Mouse (Mus musculus): Measurements from ENCODE around the gene Itga11. TPM values are rescaled to one million over a fixed set of nuclear protein-coding genes. Genes with fewer than 3 reads are reported as not detected.
"Not testable (repeated sequence)": the region's sequence is repeated elsewhere in the genome, so short reads cannot be mapped to it uniquely, and the experiment has no call there.

Itga11 gene
- polyA plus RNA-seq, 1 experiment from 2014 or later = 3.6 TPM

- no peaks in the 10 kb centered on the region for H3K36me3 ChIP-seq (replicated peaks)
- H3K9me3 ChIP-seq = no peaks in the 10 kb centered on the region
- H3K27me3 ChIP-seq = no peaks in the 10 kb centered on the region
- peak overlapping the region; percentile 94 for H3K9ac ChIP-seq
- H3K4me2 ChIP-seq = peak overlapping the region; percentile 96
- WGBS = 7% methylated on average over 14 of the region's 14 CpGs
- ATAC-seq (ENCODE audit: low FRiP score) = peak; percentile 39; the same call in 1 of the 2 replicates
- H3K4me1 ChIP-seq = peaks cover 34% of the 10 kb centered on the region
- H3K4me3 ChIP-seq (replicated peaks) = peak overlapping the region; percentile 99
- peak overlapping the region; percentile 96 for H3K27ac ChIP-seq
Measured at GRCm38 (mm10) chr9:62812216-62813049, 134.8 kb downstream of the Itga11 start.

- Histone ChIP-seq H3K36me3 (replicated peaks) (no peaks in the 10 kb centered on the region), H3K9me3 (no peaks in the 10 kb centered on the region), H3K4me2 (no peak overlapping the region), H3K27me3 (no peaks in the 10 kb centered on the region), H3K4me1 (peaks cover 16% of the 10 kb centered on the region), H3K9ac (no peak overlapping the region), H3K27ac (no peak overlapping the region), H3K4me3 (replicated peaks) (no peak overlapping the region)
- WGBS = 78% methylated on average over 2 of the region's 2 CpGs
- no peak for ATAC-seq (ENCODE audit: low FRiP score)
Measured at GRCm38 (mm10) chr9:62814751-62815150, 137.1 kb downstream of the Itga11 start.

GRCm38 (mm10) chr9:62816323-62817098, 138.9 kb downstream of the Itga11 start:
- 83% methylated on average over 9 of the region's 9 CpGs for WGBS
- ATAC-seq (ENCODE audit: low FRiP score) = no peak
- Histone ChIP-seq H3K27ac (0 out of 2 replicates have a peak overlapping the region, but pooled peaks have one; percentile 31), H3K9me3 (no peaks in the 10 kb centered on the region), H3K4me2 (no peak overlapping the region), H3K4me3 (replicated peaks) (no peak overlapping the region), H3K4me1 (peaks cover 10% of the 10 kb centered on the region), H3K9ac (no peak overlapping the region), H3K27me3 (no peaks in the 10 kb centered on the region), H3K36me3 (replicated peaks) (no peaks in the 10 kb centered on the region)

GRCm38 (mm10) chr9:62817099-62817571, 139.5 kb downstream of the Itga11 start:
- H3K4me1 ChIP-seq = peaks cover 8% of the 10 kb centered on the region
- H3K27ac ChIP-seq = peak overlapping the region; percentile 43; the same call in 1 of the 2 replicates
- no peaks in the 10 kb centered on the region for H3K27me3 ChIP-seq
- H3K9ac ChIP-seq = 0 out of 2 replicates have a peak overlapping the region, but pooled peaks have one; percentile 22
- no peak overlapping the region for H3K4me2 ChIP-seq
- no peak overlapping the region for H3K4me3 ChIP-seq (replicated peaks)
- no peaks in the 10 kb centered on the region for H3K36me3 ChIP-seq (replicated peaks)
- no peaks in the 10 kb centered on the region for H3K9me3 ChIP-seq
- WGBS = 65% methylated on average over 12 of the region's 12 CpGs
- 0 out of 2 replicates have a peak, but pooled peaks have one; percentile 23 for ATAC-seq (ENCODE audit: low FRiP score)

GRCm38 (mm10) chr9:62817828-62818614, 140.4 kb downstream of the Itga11 start:
- Histone ChIP-seq H3K9me3 (no peaks in the 10 kb centered on the region), H3K4me3 (replicated peaks) (no peak overlapping the region), H3K36me3 (replicated peaks) (no peaks in the 10 kb centered on the region), H3K27ac (peak overlapping the region; percentile 43; the same call in 1 of the 2 replicates), H3K4me2 (no peak overlapping the region), H3K4me1 (no peaks in the 10 kb centered on the region), H3K9ac (no peak overlapping the region), H3K27me3 (no peaks in the 10 kb centered on the region)
- 90% methylated on average over 4 of the region's 4 CpGs for WGBS
- no peak for ATAC-seq (ENCODE audit: low FRiP score)

- WGBS = 72% methylated on average over 3 of the region's 3 CpGs
Measured at GRCm38 (mm10) chr9:62819494-62819893, 141.9 kb downstream of the Itga11 start.

GRCm38 (mm10) chr9:62819910-62820309, 142.3 kb downstream of the Itga11 start:
- H3K9ac ChIP-seq; H3K4me3 ChIP-seq (replicated peaks); H3K9me3 ChIP-seq; H3K27me3 ChIP-seq; ATAC-seq (ENCODE audit: low FRiP score); H3K27ac ChIP-seq; H3K36me3 ChIP-seq (replicated peaks); H3K4me1 ChIP-seq; H3K4me2 ChIP-seq: not testable (repeated sequence)
- WGBS = 88% methylated on average over 6 of the region's 6 CpGs

More at GRCm38 (mm10) chr9:62819494-62819893, 141.9 kb downstream of the Itga11 start:
- H3K36me3 ChIP-seq (replicated peaks) = no peaks in the 10 kb centered on the region
- no peak overlapping the region for H3K9ac ChIP-seq
- H3K27ac ChIP-seq = no peak overlapping the region
- no peak for ATAC-seq (ENCODE audit: low FRiP score)
- H3K9me3 ChIP-seq = no peaks in the 10 kb centered on the region
- H3K4me2 ChIP-seq = no peak overlapping the region
- H3K27me3 ChIP-seq = no peaks in the 10 kb centered on the region
- no peak overlapping the region for H3K4me3 ChIP-seq (replicated peaks)
- H3K4me1 ChIP-seq = no peaks in the 10 kb centered on the region

GRCm38 (mm10) chr9:62820829-62821228, 143.2 kb downstream of the Itga11 start:
- ATAC-seq (ENCODE audit: low FRiP score) = no peak
- Histone ChIP-seq H3K9ac (no peak overlapping the region), H3K4me2 (no peak overlapping the region), H3K4me3 (replicated peaks) (no peak overlapping the region), H3K9me3 (no peaks in the 10 kb centered on the region), H3K4me1 (peaks cover 9% of the 10 kb centered on the region), H3K36me3 (replicated peaks) (no peaks in the 10 kb centered on the region), H3K27ac (no peak overlapping the region), H3K27me3 (no peaks in the 10 kb centered on the region)
- 84% methylated on average over 6 of the region's 6 CpGs for WGBS

GRCm38 (mm10) chr9:62821811-62822210, 144.2 kb downstream of the Itga11 start:
- H3K9me3 ChIP-seq = no peaks in the 10 kb centered on the region
- no peak for ATAC-seq (ENCODE audit: low FRiP score)
- no peak overlapping the region for H3K27ac ChIP-seq
- no peak overlapping the region for H3K4me3 ChIP-seq (replicated peaks)
- no peaks in the 10 kb centered on the region for H3K27me3 ChIP-seq
- H3K4me1 ChIP-seq = peaks cover 19% of the 10 kb centered on the region
- no peak overlapping the region for H3K9ac ChIP-seq
- H3K4me2 ChIP-seq = no peak overlapping the region
- H3K36me3 ChIP-seq (replicated peaks) = no peaks in the 10 kb centered on the region
- WGBS = 86% methylated on average over 7 of the region's 7 CpGs

- 2% methylated on average over 9 of the region's 9 CpGs for WGBS
- Histone ChIP-seq H3K9me3 (no peaks in the 10 kb centered on the region), H3K36me3 (replicated peaks) (no peaks in the 10 kb centered on the region), H3K27ac (peak overlapping the region; percentile 79), H3K4me3 (replicated peaks) (no peak overlapping the region), H3K9ac (no peak overlapping the region), H3K4me1 (peaks cover 33% of the 10 kb centered on the region), H3K4me2 (peak overlapping the region; percentile 34), H3K27me3 (no peaks in the 10 kb centered on the region)
- ATAC-seq (ENCODE audit: low FRiP score) = peak; percentile 42
Measured at GRCm38 (mm10) chr9:62825791-62826393, 148.3 kb downstream of the Itga11 start.

GRCm38 (mm10) chr9:62826456-62826855, 148.8 kb downstream of the Itga11 start:
- Histone ChIP-seq H3K4me2 (peak overlapping the region; percentile 34), H3K4me3 (replicated peaks) (no peak overlapping the region), H3K36me3 (replicated peaks) (no peaks in the 10 kb centered on the region), H3K9me3 (no peaks in the 10 kb centered on the region), H3K4me1 (peaks cover 33% of the 10 kb centered on the region), H3K27me3 (no peaks in the 10 kb centered on the region), H3K27ac (peak overlapping the region; percentile 79), H3K9ac (no peak overlapping the region)
- 4% methylated on average over 7 of the region's 7 CpGs for WGBS
- no peak for ATAC-seq (ENCODE audit: low FRiP score)
